Mouse (Mus musculus) granulocyte monocyte progenitor cell, adult 5-6 weeks (primary cell): Measurements from ENCODE around the gene Olfr1324. TPM values are rescaled to one million over a fixed set of nuclear protein-coding genes. Genes with fewer than 3 reads are reported as not detected.
"Not testable (repeated sequence)": the region's sequence is repeated elsewhere in the genome, so short reads cannot be mapped to it uniquely, and the experiment has no call there.

Experiments
- ATAC-seq: replicated peaks from 2 replicates; pipeline ENCODE4 v1.8.0; 2016; ENCODE audit warnings: mild to moderate bottlenecking, moderate TSS enrichment, inconsistent platforms; ENCODE audit not compliant: poor library complexity, severe bottlenecking
- total RNA-seq, 2 experiments: library from RNA; stranded (forward) in 1 of 2; stranded (reverse) in 1 of 2; fragments of 200-712, 200-1000 nt in 1 of 2; fragments of >200 nt in 1 of 2; fragmentation: Nextera tagmentation in 1 of 2; gene quantifications; 2 replicates each; pipeline ENCODE4 v1.2.3; 2014 to 2017

Gene Olfr1324
- not detected in 2 replicates for total RNA-seq (2014; fragmentation: Nextera tagmentation)
- total RNA-seq (2017): not detected in 2 replicates

- ATAC-seq: no peak
Observed at GRCm38 (mm10) chrX:50428398-50428797, at the start of gene Olfr1324. Gene Olfr1324 (minus strand): TSS chrX:50428498.

GRCm38 (mm10) chrX:50470341-50470740 is 42.0 kb upstream of the Olfr1324 start:
- not testable (repeated sequence) for ATAC-seq

GRCm38 (mm10) chrX:50456136-50456535 is 27.8 kb upstream of the Olfr1324 start:
- ATAC-seq: no peak

- ATAC-seq: no peak
Observed at GRCm38 (mm10) chrX:50443352-50443751, 15.1 kb upstream of the Olfr1324 start.

- no peak for ATAC-seq
Observed at GRCm38 (mm10) chrX:50442696-50443095, 14.4 kb upstream of the Olfr1324 start.

GRCm38 (mm10) chrX:50432499-50432898 is 4.2 kb upstream of the Olfr1324 start:
- ATAC-seq: no peak

- no peak for ATAC-seq
Observed at GRCm38 (mm10) chrX:50427712-50428328, 478 bp downstream of the Olfr1324 start.

GRCm38 (mm10) chrX:50425899-50426436 is 2.3 kb downstream of the Olfr1324 start:
- no peak for ATAC-seq

GRCm38 (mm10) chrX:50410361-50410760 is 17.9 kb downstream of the Olfr1324 start:
- ATAC-seq: not testable (repeated sequence)

- peak; percentile 50; the same call in 1 of the 2 replicates for ATAC-seq
Observed at GRCm38 (mm10) chrX:50390616-50391015, 37.7 kb downstream of the Olfr1324 start.

- ATAC-seq: no peak
Observed at GRCm38 (mm10) chrX:50374978-50375377, 53.3 kb downstream of the Olfr1324 start.
